Mouse (Mus musculus): ENCODE data around the gene Dnase2b. TPM values are rescaled to one million over a fixed set of nuclear protein-coding genes. Genes with fewer than 3 reads are reported as not detected.
A peak's percentile ranks its signal among the peaks of the same experiment; 100 is the strongest.

Dnase2b gene
- polyA plus RNA-seq, 1 experiment = not detected

DNA sequence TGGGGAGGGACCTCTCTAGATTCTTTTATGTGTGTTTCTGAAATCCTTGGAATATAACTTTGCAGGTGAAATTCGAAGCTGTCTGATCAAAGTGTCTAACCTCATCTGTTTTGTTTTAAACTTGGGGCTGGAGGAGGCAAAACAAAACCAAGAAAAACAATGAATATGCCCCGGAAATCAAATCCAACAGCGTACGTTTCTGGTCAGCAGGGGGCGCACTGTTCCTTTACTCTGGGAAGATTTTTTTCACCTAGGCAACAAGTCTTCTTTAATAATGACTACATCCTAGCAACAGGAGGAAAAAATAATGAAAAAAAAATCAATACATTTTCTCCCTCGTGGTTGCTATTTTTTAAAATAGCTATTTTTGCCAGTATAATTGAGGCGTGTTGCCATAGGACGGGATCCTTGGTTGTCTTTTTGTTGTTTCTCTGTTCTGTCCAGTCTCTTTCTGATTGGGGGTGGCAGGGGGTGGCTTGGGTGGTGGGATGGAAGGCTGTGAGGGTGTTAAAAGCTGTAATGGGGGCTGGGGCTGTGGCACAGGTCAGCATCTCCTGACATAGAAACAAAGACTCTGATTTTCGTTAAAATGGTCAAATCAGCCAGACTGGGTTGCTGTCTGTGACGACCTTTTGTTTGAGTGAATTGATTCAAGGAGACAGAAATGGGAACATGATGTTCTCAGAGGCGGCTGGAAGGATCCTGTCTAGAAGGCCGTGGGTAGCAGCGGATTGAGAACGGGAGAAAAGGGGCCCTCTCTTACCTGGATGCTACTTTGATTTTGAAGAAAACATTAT, 50.9 kb downstream of the Dnase2b start:
- Histone ChIP-seq H3K4me3 (replicated peaks) (peak overlapping the region; percentile 46), H3K9me3 (no peaks in the 10 kb centered on the region), H3K36me3 (replicated peaks; ENCODE audit: low read length) (no peaks in the 10 kb centered on the region), H3K4me1 (peaks cover 13% of the 10 kb centered on the region), H3K27me3 (replicated peaks) (no peaks in the 10 kb centered on the region)
- no peak for TF ChIP-seq FLI1 (IDR thresholded peaks at IDR 0.05; ENCODE audit: low read length)
- no peak for TF ChIP-seq GATA1 (IDR thresholded peaks at IDR 0.05; ENCODE audit: borderline replicate concordance, low read length)

DNA sequence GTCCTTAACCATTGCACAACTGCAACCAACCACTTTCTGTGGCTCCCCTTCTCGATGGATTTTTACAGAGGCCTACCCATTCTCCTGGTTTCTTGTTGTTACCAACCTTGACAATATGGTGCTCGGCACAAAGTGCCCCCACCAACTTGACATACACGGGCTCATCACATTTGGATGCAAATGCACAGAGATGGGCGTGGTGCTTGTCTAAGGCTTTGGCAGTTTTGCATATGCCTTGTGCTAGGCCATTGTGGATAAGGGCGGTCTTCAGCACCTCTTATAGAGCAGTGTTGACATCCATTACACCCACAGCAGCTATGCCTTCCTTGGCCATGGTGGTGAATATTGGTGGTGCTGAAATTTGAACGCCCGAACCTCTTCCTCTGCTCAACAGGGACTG, 52.5 kb downstream of the Dnase2b start:
- H3K4me1 ChIP-seq = peaks cover 5% of the 10 kb centered on the region
- no peaks in the 10 kb centered on the region for H3K9me3 ChIP-seq
- H3K27me3 ChIP-seq (replicated peaks) = no peaks in the 10 kb centered on the region
- no peaks in the 10 kb centered on the region for H3K36me3 ChIP-seq (replicated peaks; ENCODE audit: low read length)
- no peak for TF ChIP-seq FLI1 (IDR thresholded peaks at IDR 0.05; ENCODE audit: low read length)
- TF ChIP-seq GATA1 (IDR thresholded peaks at IDR 0.05; ENCODE audit: borderline replicate concordance, low read length) = no peak
- no peak overlapping the region for H3K4me3 ChIP-seq (replicated peaks)

DNA sequence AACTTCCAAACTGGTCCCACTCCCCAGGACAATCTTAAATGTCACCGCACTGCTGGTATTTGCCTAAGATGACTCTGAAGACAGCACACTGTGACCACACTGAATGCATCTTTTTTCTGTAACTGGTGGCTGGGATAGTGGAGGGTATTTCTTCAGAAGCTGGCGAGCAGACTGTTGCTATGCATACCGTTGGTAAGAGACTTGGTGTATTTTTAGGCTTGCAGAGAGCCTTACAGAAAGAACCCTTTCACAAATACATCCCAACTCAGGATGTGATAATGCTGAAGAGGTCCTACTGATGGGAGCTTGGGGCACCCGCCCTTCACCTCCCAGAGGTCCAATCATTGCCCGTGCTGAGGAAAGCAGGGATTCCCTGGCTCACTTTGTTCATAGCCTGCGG, 57.9 kb downstream of the Dnase2b start:
- Histone ChIP-seq H3K4me3 (replicated peaks) (no peak overlapping the region), H3K36me3 (replicated peaks; ENCODE audit: low read length) (no peaks in the 10 kb centered on the region), H3K9me3 (no peaks in the 10 kb centered on the region), H3K27me3 (replicated peaks) (peaks cover 2% of the 10 kb centered on the region), H3K4me1 (no peaks in the 10 kb centered on the region)
- TF ChIP-seq GATA1 (IDR thresholded peaks at IDR 0.05; ENCODE audit: borderline replicate concordance, low read length) (no peak), FLI1 (IDR thresholded peaks at IDR 0.05; ENCODE audit: low read length) (no peak)

DNA sequence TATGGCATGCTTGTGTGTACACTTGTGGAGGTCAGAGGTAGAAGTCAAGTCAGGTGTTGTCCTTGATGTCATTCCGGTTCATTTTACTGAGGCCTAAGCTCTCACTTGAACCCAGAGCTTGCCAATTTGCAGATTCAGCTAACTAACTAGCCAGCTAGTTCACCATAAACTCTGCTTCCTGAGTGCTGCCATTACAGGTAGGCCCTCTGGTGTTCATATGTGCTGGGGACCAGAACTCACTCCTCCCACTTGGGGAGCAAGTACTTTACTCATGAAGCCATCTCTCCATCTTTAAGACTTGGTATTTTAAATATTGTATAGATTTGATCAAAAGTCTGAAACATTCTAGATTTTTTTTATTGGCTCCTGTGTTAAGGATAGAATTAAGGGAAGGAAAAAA, 58.8 kb downstream of the Dnase2b start:
- Histone ChIP-seq H3K9me3 (no peaks in the 10 kb centered on the region), H3K36me3 (replicated peaks; ENCODE audit: low read length) (no peaks in the 10 kb centered on the region), H3K4me3 (replicated peaks) (no peak overlapping the region), H3K4me1 (no peaks in the 10 kb centered on the region), H3K27me3 (replicated peaks) (peaks cover 5% of the 10 kb centered on the region)
- TF ChIP-seq FLI1 (IDR thresholded peaks at IDR 0.05; ENCODE audit: low read length) (no peak), GATA1 (IDR thresholded peaks at IDR 0.05; ENCODE audit: borderline replicate concordance, low read length) (no peak)

DNA sequence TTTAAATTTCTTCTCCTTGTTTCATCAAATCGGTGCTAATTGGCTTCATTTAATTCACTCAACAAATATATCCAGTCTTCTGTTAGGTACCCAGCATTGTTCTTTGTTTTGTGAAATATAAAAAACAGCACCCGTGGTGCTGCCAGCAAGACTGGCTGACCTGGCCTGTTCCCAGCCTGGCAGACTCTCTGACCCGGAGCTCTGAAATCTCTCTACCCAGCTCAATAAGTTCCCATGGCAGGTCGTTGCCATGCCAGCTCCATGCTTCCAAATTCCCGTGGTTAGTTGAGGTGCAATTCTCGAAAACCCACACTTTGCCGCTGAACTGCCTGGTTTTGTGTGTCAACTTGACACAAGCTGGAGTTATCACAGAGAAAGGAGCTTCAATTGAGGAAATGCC, 60.6 kb downstream of the Dnase2b start:
- Histone ChIP-seq H3K4me3 (replicated peaks) (no peak overlapping the region), H3K4me1 (peaks cover 5% of the 10 kb centered on the region), H3K9me3 (no peaks in the 10 kb centered on the region), H3K36me3 (replicated peaks; ENCODE audit: low read length) (no peaks in the 10 kb centered on the region), H3K27me3 (replicated peaks) (peaks cover 9% of the 10 kb centered on the region)
- TF ChIP-seq FLI1 (IDR thresholded peaks at IDR 0.05; ENCODE audit: low read length) (no peak), GATA1 (IDR thresholded peaks at IDR 0.05; ENCODE audit: borderline replicate concordance, low read length) (no peak)

DNA sequence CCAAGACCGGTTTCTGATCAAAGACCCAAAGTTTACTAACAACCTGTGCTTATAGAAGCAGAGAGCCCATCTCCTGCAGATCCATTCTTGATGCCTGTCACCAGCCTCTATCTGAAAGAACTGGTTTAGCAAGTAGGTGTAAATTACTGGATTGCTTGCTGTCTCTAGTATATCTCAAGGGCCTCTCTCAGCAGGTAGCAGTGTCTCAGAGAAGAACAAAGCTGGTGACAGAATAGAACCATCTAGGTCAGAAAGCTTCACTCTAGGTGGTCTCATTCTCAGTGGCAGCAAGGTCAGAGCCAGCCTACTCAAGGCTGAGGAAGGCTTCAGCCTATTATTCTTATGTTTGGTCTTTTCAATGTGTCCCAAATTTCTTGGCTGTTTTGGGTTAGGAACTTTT, 71.8 kb downstream of the Dnase2b start:
- Histone ChIP-seq H3K36me3 (replicated peaks; ENCODE audit: low read length) (no peaks in the 10 kb centered on the region), H3K4me1 (peaks cover 6% of the 10 kb centered on the region), H3K4me3 (replicated peaks) (no peak overlapping the region), H3K27me3 (replicated peaks) (no peaks in the 10 kb centered on the region), H3K9me3 (peaks cover 6% of the 10 kb centered on the region; the same call in 1 of the 2 replicates)
- TF ChIP-seq GATA1 (IDR thresholded peaks at IDR 0.05; ENCODE audit: borderline replicate concordance, low read length) = no peak

DNA sequence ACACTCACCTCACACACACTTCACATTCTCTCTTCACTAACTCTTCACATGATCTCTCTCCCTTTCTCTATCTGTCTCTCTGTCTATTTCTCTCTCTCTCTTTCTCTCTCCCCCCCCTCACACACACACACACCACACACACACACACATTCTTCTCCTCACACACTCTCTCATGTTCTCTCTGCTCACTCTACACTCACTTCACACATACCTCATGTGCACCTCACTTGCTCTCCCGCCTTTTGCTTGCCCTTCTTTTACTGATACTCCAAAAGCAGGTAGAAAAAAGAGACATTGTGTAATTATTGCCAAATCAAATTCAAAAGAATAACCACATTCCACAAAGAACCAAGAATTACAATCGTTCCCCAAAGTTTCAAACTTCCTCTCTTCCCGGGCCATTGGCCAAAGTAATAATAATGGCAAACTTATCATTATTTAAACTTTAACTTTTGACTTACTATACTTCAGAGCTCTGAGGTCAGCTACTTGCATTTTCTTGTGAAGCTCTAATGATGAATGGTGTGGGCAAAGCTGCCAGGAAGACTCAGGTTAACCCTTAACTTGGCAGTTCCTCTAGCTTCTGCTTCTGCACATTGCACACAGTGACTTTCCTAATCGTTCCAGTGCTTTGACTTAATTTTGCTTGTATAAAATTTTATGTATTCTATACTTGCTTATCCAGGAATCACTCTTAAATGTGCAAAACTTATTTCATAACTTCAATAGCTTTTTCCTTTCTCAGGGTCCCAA, 74.7 kb downstream of the Dnase2b start:
- Histone ChIP-seq H3K36me3 (replicated peaks; ENCODE audit: low read length) (no peaks in the 10 kb centered on the region), H3K4me3 (replicated peaks) (no peak overlapping the region), H3K27me3 (replicated peaks) (no peaks in the 10 kb centered on the region), H3K4me1 (peaks cover 6% of the 10 kb centered on the region), H3K9me3 (peaks cover 6% of the 10 kb centered on the region; the same call in 1 of the 2 replicates)
- TF ChIP-seq FLI1 (IDR thresholded peaks at IDR 0.05; ENCODE audit: low read length) = no peak
- no peak for TF ChIP-seq GATA1 (IDR thresholded peaks at IDR 0.05; ENCODE audit: borderline replicate concordance, low read length)

DNA sequence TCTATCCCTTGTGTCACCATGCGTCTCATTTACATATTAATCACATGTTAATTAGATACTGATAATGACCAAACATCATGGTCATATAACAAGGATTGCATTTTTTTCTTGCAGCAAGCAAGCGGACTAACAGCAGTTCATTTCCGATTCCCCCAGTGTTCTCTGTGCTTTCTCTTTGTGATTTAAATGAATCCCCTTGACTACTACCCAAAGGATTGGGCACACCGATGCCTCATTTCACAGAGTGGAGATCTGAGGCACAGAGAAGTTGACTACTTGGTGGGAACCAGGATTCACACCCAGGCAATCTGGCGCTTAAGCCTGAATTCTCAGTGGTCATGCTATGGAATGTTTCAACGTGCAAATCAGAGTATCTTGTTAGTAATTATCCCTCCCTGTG, 80.4 kb downstream of the Dnase2b start:
- Histone ChIP-seq H3K4me1 (peaks cover 4% of the 10 kb centered on the region), H3K9me3 (peaks cover 5% of the 10 kb centered on the region), H3K4me3 (replicated peaks) (no peak overlapping the region), H3K27me3 (replicated peaks) (peaks cover 11% of the 10 kb centered on the region), H3K36me3 (replicated peaks; ENCODE audit: low read length) (no peaks in the 10 kb centered on the region)
- TF ChIP-seq FLI1 (IDR thresholded peaks at IDR 0.05; ENCODE audit: low read length) (no peak), GATA1 (IDR thresholded peaks at IDR 0.05; ENCODE audit: borderline replicate concordance, low read length) (no peak)

Other genes starting within 250 kb of the Dnase2b start
- gene Ssx2ip, start 211.0 kb downstream of the Dnase2b start, polyA plus RNA-seq (2012; ENCODE audit: insufficient read depth, low replicate concordance) = 0.51 and 10.1 TPM in 2 replicates
- gene Ctbs, start 165.8 kb downstream of the Dnase2b start, polyA plus RNA-seq (2012; ENCODE audit: insufficient read depth, low replicate concordance) = 5.9 and 21.7 TPM in 2 replicates
- gene Spata1, start 115.8 kb downstream of the Dnase2b start, polyA plus RNA-seq (2012; ENCODE audit: insufficient read depth, low replicate concordance) = 0.56 and 0.61 TPM in 2 replicates
- gene Gng5, start 115.8 kb downstream of the Dnase2b start, polyA plus RNA-seq (2012; ENCODE audit: insufficient read depth, low replicate concordance) = 162 and 413 TPM in 2 replicates
- gene Rpf1, start 94.2 kb downstream of the Dnase2b start, polyA plus RNA-seq (2012; ENCODE audit: insufficient read depth, low replicate concordance) = 6.6 and 9.7 TPM in 2 replicates
- gene Uox, start 45.2 kb downstream of the Dnase2b start, polyA plus RNA-seq (2012; ENCODE audit: insufficient read depth, low replicate concordance) = not detected in 2 replicates
- gene 4930503B20Rik, start 35.7 kb upstream of the Dnase2b start, polyA plus RNA-seq (2012; ENCODE audit: insufficient read depth, low replicate concordance) = not detected in 2 replicates
- gene Samd13, start 70.0 kb upstream of the Dnase2b start, polyA plus RNA-seq (2012; ENCODE audit: insufficient read depth, low replicate concordance) = not detected in 2 replicates
- 5.7 and 10.8 TPM in 2 replicates for gene Prkacb, start 197.4 kb upstream of the Dnase2b start, polyA plus RNA-seq (2012; ENCODE audit: insufficient read depth, low replicate concordance)
- 0.08 TPM in 1 of 2 replicates, not detected in the other for gene Ttll7, start 236.8 kb upstream of the Dnase2b start, polyA plus RNA-seq (2012; ENCODE audit: insufficient read depth, low replicate concordance)